Mouse (Mus musculus) testis, adult 2 months (tissue): Measurements from ENCODE around the gene Ifit1.
A peak's percentile ranks its signal among the peaks of the same experiment; 100 is the strongest.

ENCODE experiments used
- CTCF ChIP-seq: fragments of 200-500 bp; IDR thresholded peaks from 2 replicates; pipeline ENCODE4 v1.5.1; 2012; ENCODE audit warnings: low read depth, mild to moderate bottlenecking, inconsistent platforms, low read length, moderate library complexity; ENCODE audit not compliant: control insufficient read depth, insufficient read depth, insufficient replicate concordance
- POLR2A ChIP-seq: fragments of 200-500 bp; IDR thresholded peaks from 2 replicates; pipeline ENCODE4 v1.6.1; 2012; ENCODE audit warnings: low read depth, mild to moderate bottlenecking, inconsistent platforms, low read length, moderate library complexity; ENCODE audit not compliant: control insufficient read depth

GRCm38 (mm10) chr19:34636933-34637557 is 3.6 kb upstream of the Ifit1 start:
- TF ChIP-seq POLR2A: no peak
- peak; percentile 41; the same call in 1 of the 2 replicates for TF ChIP-seq CTCF
